Mouse (Mus musculus) midbrain, embryonic 10.5 days (tissue): ENCODE data around the gene Ctsm. TPM values are rescaled to one million over a fixed set of nuclear protein-coding genes. Genes with fewer than 3 reads are reported as not detected.
"Not testable (repeated sequence)": the region's sequence is repeated elsewhere in the genome, so short reads cannot be mapped to it uniquely, and the experiment has no call there.

Experiments
- DNase-seq: peaks from one replicate; pipeline ENCODE4 v3.0.0-alpha.2; 2017; ENCODE audit warnings: low spot score
- H3K27ac ChIP-seq: fragments of 300-500 bp; sonication (generic); replicated peaks from 2 replicates; pipeline ENCODE4 v1.5.1; 2016; ENCODE audit warnings: mild to moderate bottlenecking
- H3K27me3 ChIP-seq: fragments of 300-500 bp; sonication (generic); 2 replicates; pipeline ENCODE4 v1.6.1; 2016; ENCODE audit warnings: low read depth, mild to moderate bottlenecking; ENCODE audit not compliant: poor library complexity, severe bottlenecking
- H3K36me3 ChIP-seq: fragments of 300-500 bp; sonication (generic); 2 replicates; pipeline ENCODE4 v1.6.1; 2016; ENCODE audit warnings: mild to moderate bottlenecking, moderate library complexity
- H3K4me1 ChIP-seq: fragments of 300-500 bp; sonication (generic); 2 replicates; pipeline ENCODE4 v1.6.1; 2016
- H3K4me3 ChIP-seq: fragments of 300-500 bp; sonication (generic); 2 replicates; pipeline ENCODE4 v1.5.1; 2016; ENCODE audit warnings: mild to moderate bottlenecking, moderate library complexity
- H3K9me3 ChIP-seq: fragments of 300-500 bp; sonication (generic); replicated peaks from 2 replicates; pipeline ENCODE4 v1.6.1; 2016; ENCODE audit warnings: mild to moderate bottlenecking
- WGBS: fragments of 180-500 bp; shearing (Covaris S2); methylation state at CpG from one replicate; pipeline ENCODE4 v1.1.7; 2016; 5-methylcytosine and 5-hydroxymethylcytosine counted together
- polyA plus RNA-seq: library from polyadenylated mRNA; unstranded; fragments of >200 nt; fragmentation: Nextera tagmentation; extraction: Ambion mirVana; gene quantifications from 2 replicates; pipeline ENCODE4 v1.2.1, GENCODE M21; 2016

Ctsm gene
- polyA plus RNA-seq: not detected in 2 replicates

GRCm38 (mm10) chr13:61541631-61542030 is at the start of gene Ctsm:
Gene Ctsm, minus strand, starts transcription at chr13:61541839.
- Histone ChIP-seq H3K4me1 (no peaks in the 10 kb centered on the region), H3K9me3 (peaks cover 69% of the 10 kb centered on the region), H3K36me3 (no peaks in the 10 kb centered on the region), H3K27ac (no peak within 1 kb of the TSS), H3K27me3 (no peaks in the 10 kb centered on the region), H3K4me3 (no peak within 1 kb of the TSS)
- DNase-seq: no peak
- 77% methylated on average over 4 of the region's 4 CpGs for WGBS

GRCm38 (mm10) chr13:61570027-61570426 is 28.4 kb upstream of the Ctsm start, which contains the start of gene Cts3:
Gene Cts3, minus strand, starts transcription at chr13:61570127.
- H3K27me3 ChIP-seq: no peaks in the 10 kb centered on the region
- no peak for DNase-seq
- no peak within 1 kb of the TSS for H3K27ac ChIP-seq
- H3K36me3 ChIP-seq: no peaks in the 10 kb centered on the region
- no peaks in the 10 kb centered on the region for H3K4me1 ChIP-seq
- H3K9me3 ChIP-seq: peaks cover 79% of the 10 kb centered on the region
- no peak within 1 kb of the TSS for H3K4me3 ChIP-seq

GRCm38 (mm10) chr13:61568074-61568473 is 26.4 kb upstream of the Ctsm start, which contains the start of gene Gm49352:
Gene Gm49352, minus strand, starts transcription at chr13:61568174.
- H3K27me3 ChIP-seq, H3K27ac ChIP-seq, H3K36me3 ChIP-seq, H3K4me3 ChIP-seq, H3K4me1 ChIP-seq, DNase-seq: not testable (repeated sequence)
- WGBS: 46% methylated on average over 1 of the region's 1 CpGs
- peaks cover 71% of the 10 kb centered on the region for H3K9me3 ChIP-seq

Other genes starting within 250 kb of the Ctsm start
- gene Cts7, start 183.6 kb downstream of the Ctsm start, polyA plus RNA-seq: not detected in 2 replicates
- gene Gm49352, start 26.3 kb upstream of the Ctsm start, polyA plus RNA-seq: not detected in 2 replicates
- gene Cts3, start 28.3 kb upstream of the Ctsm start, polyA plus RNA-seq: not detected in 2 replicates